Mouse (Mus musculus) liver, embryonic 14.5 days (tissue): ENCODE measurements around the gene Taf1c. TPM values are rescaled to one million over a fixed set of nuclear protein-coding genes. Genes with fewer than 3 reads are reported as not detected.

Source experiments
- ATAC-seq: fragments of 200-750 bp; cut with Nextera tagmentation; 2 replicates; pipeline ENCODE4 v1.8.0; 2017; ENCODE audit warnings: moderate number of reproducible peaks, mild to moderate bottlenecking, moderate library complexity; ENCODE audit not compliant: insufficient read depth
- DNase-seq, 3 experiments: peaks; one replicate each; pipeline ENCODE4 v3.0.0-alpha.2; 2012 to 2013; ENCODE audit warnings: low read depth in 3 of 3, low spot score in 3 of 3
- H3K27ac ChIP-seq: fragments of 300-500 bp; sonication (generic); 2 replicates; pipeline ENCODE4 v1.5.1; 2014; ENCODE audit warnings: moderate library complexity, mild to moderate bottlenecking, control low read depth, inconsistent platforms
- H3K27me3 ChIP-seq: fragments of 300-500 bp; sonication (generic); 2 replicates; pipeline ENCODE4 v1.6.1; 2014; ENCODE audit warnings: mild to moderate bottlenecking, low read length, moderate library complexity; ENCODE audit not compliant: control insufficient read depth, insufficient read depth
- H3K36me3 ChIP-seq: fragments of 300-500 bp; sonication (generic); replicated peaks from 2 replicates; pipeline ENCODE4 v1.6.1; 2014; ENCODE audit warnings: low read depth; ENCODE audit not compliant: control insufficient read depth, insufficient read depth
- H3K4me1 ChIP-seq, 2 experiments: fragments of 200-500 bp in 1 of 2; fragments of 300-500 bp in 1 of 2; sonication (generic) in 1 of 2; replicated peaks; 2 replicates each; pipeline ENCODE4 v1.6.1; 2012 to 2014; ENCODE audit warnings: antibody characterized with exemption in 1 of 2, inconsistent platforms in 1 of 2, low read length in 1 of 2; ENCODE audit not compliant: control insufficient read depth in 2 of 2, insufficient read depth in 2 of 2
- H3K4me2 ChIP-seq: fragments of 300-500 bp; sonication (generic); 2 replicates; pipeline ENCODE4 v1.6.1; 2014; ENCODE audit warnings: low read depth, mild to moderate bottlenecking, control low read depth, moderate library complexity
- H3K4me3 ChIP-seq, 2 experiments: fragments of 200-500 bp in 1 of 2; fragments of 300-500 bp in 1 of 2; sonication (generic) in 1 of 2; 2 replicates each; pipeline ENCODE4 v1.5.1; 2012 to 2014; ENCODE audit warnings: low read depth in 2 of 2, low read length in 2 of 2, mild to moderate bottlenecking in 2 of 2, control low read depth in 1 of 2, inconsistent platforms in 1 of 2, moderate library complexity in 1 of 2; ENCODE audit not compliant: insufficient read depth in 1 of 2
- H3K9ac ChIP-seq: fragments of 300-500 bp; sonication (generic); replicated peaks from 2 replicates; pipeline ENCODE4 v1.6.1; 2014; ENCODE audit warnings: mild to moderate bottlenecking, control low read depth, moderate library complexity
- H3K9me3 ChIP-seq: fragments of 300-500 bp; sonication (generic); 2 replicates; pipeline ENCODE4 v1.6.1; 2016; ENCODE audit warnings: low read length, mixed read lengths; ENCODE audit not compliant: control insufficient read depth
- CTCF ChIP-seq: IDR thresholded peaks from 2 replicates; pipeline ENCODE4 v1.5.1; 2016; ENCODE audit warnings: antibody characterized with exemption, low read depth, control low read depth
- EP300 ChIP-seq: IDR thresholded peaks from 2 replicates; pipeline ENCODE4 v1.6.1; 2016; ENCODE audit warnings: antibody characterized with exemption, low read depth
- WGBS: fragments of 180-500 bp; shearing (Covaris S2); extraction: QIAGEN DNeasy Blood & Tissue Kit; methylation state at CpG from one replicate; pipeline ENCODE4 v1.1.7; 2014; ENCODE audit not compliant: insufficient replicate concordance; 5-methylcytosine and 5-hydroxymethylcytosine counted together
- polyA plus RNA-seq, 2 experiments: library from polyadenylated mRNA; depleted of rRNA in 1 of 2; stranded (reverse) in 1 of 2; unstranded in 1 of 2; fragments of >200 nt; fragmentation: Nextera tagmentation in 1 of 2; extraction: Ambion mirVana in 1 of 2; gene quantifications; 2 replicates each; pipeline versions ENCODE4 v1.2.1 to v1.2.3; 2012 to 2014

The Taf1c gene
- polyA plus RNA-seq, 2 experiments: 4.7 to 6.6 TPM

DNA sequence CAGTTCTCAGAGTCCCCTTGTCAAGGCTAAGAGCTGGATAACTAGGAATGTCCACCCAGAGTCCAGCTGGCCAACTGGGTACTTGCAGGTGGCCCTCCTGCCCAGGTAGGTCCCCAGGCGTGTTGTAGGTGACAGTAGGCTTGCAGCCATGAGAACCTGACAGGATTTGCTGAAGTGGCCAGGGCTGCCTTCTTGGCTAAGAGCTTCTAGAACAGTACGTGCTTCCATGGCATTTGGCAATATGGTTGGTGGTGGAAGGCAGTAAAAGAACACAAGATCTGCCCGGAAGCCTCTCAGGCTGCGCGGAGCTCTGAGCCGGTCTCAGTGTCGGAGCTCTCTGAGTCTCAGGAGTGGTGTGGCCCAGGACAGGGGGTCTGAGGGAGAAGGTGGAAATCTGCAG is 19.9 kb upstream of the Taf1c start:
- Histone ChIP-seq H3K9me3 (no peaks in the 10 kb centered on the region), H3K27me3 (no peaks in the 10 kb centered on the region), H3K4me1 (peaks cover 0 to 6% of the 10 kb centered on the region in 2 experiments; a peak in 3 of 4 replicates), H3K27ac (no peak overlapping the region), H3K4me3 (no peak overlapping the region), H3K36me3 (no peaks in the 10 kb centered on the region), H3K4me2 (no peak overlapping the region), H3K9ac (no peak overlapping the region)
- WGBS: 73% methylated on average over 7 of the region's 7 CpGs
- TF ChIP-seq EP300 (no peak), CTCF (no peak)
- ATAC-seq (no peak), DNase-seq (no peak)

DNA sequence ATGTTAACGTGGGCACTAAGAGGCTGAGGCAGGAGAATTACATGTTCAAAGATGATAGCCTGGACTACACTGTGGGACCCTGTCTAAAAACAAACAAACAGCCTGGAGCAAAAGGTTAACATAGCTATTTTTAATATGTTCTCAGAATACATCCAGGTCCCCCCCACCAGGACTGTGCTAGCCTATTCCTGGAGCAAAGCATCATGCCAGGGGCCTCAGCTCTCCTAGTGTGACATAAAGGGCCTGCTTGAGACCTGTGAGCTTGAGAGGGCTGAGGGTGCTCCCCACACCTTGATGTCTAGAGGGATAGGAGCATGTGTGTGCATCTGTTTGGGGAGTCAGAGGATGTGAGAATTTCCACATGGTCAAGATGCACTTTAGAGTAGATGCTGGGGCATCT is 18.7 kb upstream of the Taf1c start:
- TF ChIP-seq CTCF: no peak
- no peak for TF ChIP-seq EP300
- no peak for DNase-seq
- no peak overlapping the region for H3K9ac ChIP-seq

DNA sequence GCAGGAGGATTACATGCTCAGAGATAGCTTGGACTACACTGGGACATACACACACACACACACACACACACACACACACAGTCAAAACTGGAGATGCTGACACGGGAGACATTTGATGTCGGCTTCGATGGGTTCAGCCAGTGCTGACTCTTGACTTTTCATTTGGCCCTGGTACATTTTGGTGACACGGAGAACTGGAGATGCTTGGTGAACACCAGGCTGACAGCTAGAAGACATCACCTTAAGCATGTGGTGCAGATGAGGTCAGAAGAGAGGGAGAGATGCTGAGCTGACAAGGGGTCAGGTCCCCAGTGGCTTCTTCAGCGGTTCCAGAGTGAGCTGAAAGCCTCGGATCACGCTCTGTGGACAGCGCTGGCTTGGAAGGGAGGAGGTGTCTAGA is 18.0 kb upstream of the Taf1c start:
- no peak for TF ChIP-seq CTCF
- TF ChIP-seq EP300: no peak
- peaks cover 0 to 6% of the 10 kb centered on the region in 2 experiments; a peak in 3 of 4 replicates for H3K4me1 ChIP-seq
- H3K36me3 ChIP-seq: no peaks in the 10 kb centered on the region
- ATAC-seq (no peak), DNase-seq (no peak)
- no peak overlapping the region for H3K27ac ChIP-seq
- no peak overlapping the region for H3K4me2 ChIP-seq
- no peak overlapping the region for H3K9ac ChIP-seq
- no peaks in the 10 kb centered on the region for H3K9me3 ChIP-seq
- 72% methylated on average over 8 of the region's 8 CpGs for WGBS
- H3K4me3 ChIP-seq: no peak overlapping the region
- H3K27me3 ChIP-seq: no peaks in the 10 kb centered on the region

More for the DNA sequence above, 18.7 kb upstream of the Taf1c start:
- 64% methylated on average over 1 of the region's 1 CpGs for WGBS
- H3K4me3 ChIP-seq: no peak overlapping the region
- no peaks in the 10 kb centered on the region for H3K9me3 ChIP-seq
- no peak overlapping the region for H3K27ac ChIP-seq
- ATAC-seq: no peak
- H3K27me3 ChIP-seq: no peaks in the 10 kb centered on the region
- peaks cover 0 to 6% of the 10 kb centered on the region in 2 experiments; a peak in 3 of 4 replicates for H3K4me1 ChIP-seq
- no peak overlapping the region for H3K4me2 ChIP-seq
- no peaks in the 10 kb centered on the region for H3K36me3 ChIP-seq

DNA sequence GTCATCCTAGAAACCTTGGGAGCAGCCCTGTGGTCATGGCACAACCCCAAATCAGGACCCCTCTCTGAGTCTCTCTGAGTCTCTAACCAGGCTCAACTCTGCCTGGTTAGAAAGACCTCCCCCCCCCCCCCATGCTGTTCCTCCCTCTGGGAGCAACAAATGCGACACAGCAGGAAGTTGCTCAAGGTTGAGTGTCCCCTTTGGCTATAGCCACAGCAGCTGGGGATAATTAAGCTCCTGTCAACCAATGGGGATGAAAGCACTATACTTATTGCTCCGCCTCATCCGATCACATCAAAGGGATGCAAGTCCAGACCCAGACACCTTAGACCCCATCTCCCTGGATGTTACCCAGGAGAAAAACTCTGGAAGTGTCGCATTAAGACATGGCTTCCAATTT is 17.5 kb upstream of the Taf1c start:
- TF ChIP-seq CTCF (no peak), EP300 (no peak)
- Histone ChIP-seq H3K9ac (no peak overlapping the region), H3K4me1 (peaks cover 0 to 3% of the 10 kb centered on the region in 2 experiments; a peak in 3 of 4 replicates), H3K4me2 (no peak overlapping the region), H3K9me3 (no peaks in the 10 kb centered on the region), H3K27ac (no peak overlapping the region), H3K27me3 (no peaks in the 10 kb centered on the region), H3K36me3 (no peaks in the 10 kb centered on the region), H3K4me3 (no peak overlapping the region)
- DNase-seq (no peak), ATAC-seq (no peak)
- WGBS: 50% methylated on average over 4 of the region's 4 CpGs

DNA sequence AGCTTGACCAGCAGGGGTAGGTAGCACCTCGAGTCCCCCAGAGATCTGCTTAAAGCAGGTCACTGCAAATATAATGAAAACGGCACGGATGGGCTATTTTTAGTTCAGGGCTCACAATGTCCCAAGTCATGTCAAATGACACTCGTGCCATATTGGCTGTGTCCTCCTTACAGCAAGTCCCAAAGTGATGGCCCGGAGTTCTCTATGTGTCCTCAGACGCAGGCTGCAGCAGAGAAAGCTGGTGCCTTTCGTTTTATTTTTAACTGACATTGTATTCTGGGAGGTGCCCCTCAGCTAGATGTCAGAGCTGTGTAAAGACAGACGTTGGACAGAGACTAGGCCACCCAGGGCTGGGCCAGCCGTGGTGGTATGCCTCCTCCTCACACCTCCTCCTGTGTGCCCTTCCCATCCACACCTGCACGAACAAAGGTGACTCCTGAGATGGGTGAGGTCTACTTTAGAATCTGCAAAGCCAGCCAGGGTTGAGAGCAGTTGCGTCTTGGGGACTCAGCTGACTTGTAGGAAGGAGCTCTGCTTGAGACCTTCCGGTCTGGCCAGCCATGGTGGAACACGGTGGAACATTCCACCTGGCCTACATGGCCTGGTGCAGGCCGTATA is 15.9 kb upstream of the Taf1c start:
- TF ChIP-seq EP300 (no peak), CTCF (no peak)
- ATAC-seq (no peak), DNase-seq (no peak)
- Histone ChIP-seq H3K4me2 (no peak overlapping the region), H3K9me3 (no peaks in the 10 kb centered on the region), H3K4me3 (no peak overlapping the region), H3K4me1 (no peaks in the 10 kb centered on the region), H3K9ac (no peak overlapping the region), H3K36me3 (no peaks in the 10 kb centered on the region), H3K27ac (no peak overlapping the region), H3K27me3 (no peaks in the 10 kb centered on the region)
- WGBS: 65% methylated on average over 14 of the region's 14 CpGs
